Mouse (Mus musculus): ENCODE data around the gene Olfr1134. TPM values are rescaled to one million over a fixed set of nuclear protein-coding genes. Genes with fewer than 3 reads are reported as not detected.

The Olfr1134 gene
- polyA plus RNA-seq, 1 experiment from 2014 or later, result not detected

Other genes with a start within 250 kb of the Olfr1134 start
- not detected in 2 replicates for gene Olfr1123, start 241.8 kb downstream of the Olfr1134 start, polyA plus RNA-seq (2014; fragmentation: Nextera tagmentation; extraction: Ambion mirVana)
- 0.09 and 0.21 TPM in 2 replicates for gene Olfr1124, start 228.2 kb downstream of the Olfr1134 start, polyA plus RNA-seq (2014; fragmentation: Nextera tagmentation; extraction: Ambion mirVana)
- not detected in 2 replicates for gene Olfr1126, start 204.5 kb downstream of the Olfr1134 start, polyA plus RNA-seq (2014; fragmentation: Nextera tagmentation; extraction: Ambion mirVana)
- gene Pramel7, start 161.4 kb downstream of the Olfr1134 start, polyA plus RNA-seq (2014; fragmentation: Nextera tagmentation; extraction: Ambion mirVana), result not detected in 2 replicates
- not detected in 2 replicates for gene Pramel6, start 151.9 kb downstream of the Olfr1134 start, polyA plus RNA-seq (2014; fragmentation: Nextera tagmentation; extraction: Ambion mirVana)
- gene Olfr153, start 126.7 kb downstream of the Olfr1134 start, polyA plus RNA-seq (2014; fragmentation: Nextera tagmentation; extraction: Ambion mirVana), result not detected in 2 replicates
- not detected in 2 replicates for gene Olfr1128, start 112.9 kb downstream of the Olfr1134 start, polyA plus RNA-seq (2014; fragmentation: Nextera tagmentation; extraction: Ambion mirVana)
- gene Olfr1129, start 84.6 kb downstream of the Olfr1134 start, polyA plus RNA-seq (2014; fragmentation: Nextera tagmentation; extraction: Ambion mirVana), result not detected in 2 replicates
- gene Olfr1130, start 52.2 kb downstream of the Olfr1134 start, polyA plus RNA-seq (2014; fragmentation: Nextera tagmentation; extraction: Ambion mirVana), result not detected in 2 replicates
- gene Olfr1131, start 31.4 kb downstream of the Olfr1134 start, polyA plus RNA-seq (2014; fragmentation: Nextera tagmentation; extraction: Ambion mirVana), result not detected in 2 replicates
- gene Olfr1132, start 20.9 kb downstream of the Olfr1134 start, polyA plus RNA-seq (2014; fragmentation: Nextera tagmentation; extraction: Ambion mirVana), result not detected in 2 replicates
- not detected in 2 replicates for gene Olfr1133, start 11.1 kb downstream of the Olfr1134 start, polyA plus RNA-seq (2014; fragmentation: Nextera tagmentation; extraction: Ambion mirVana)
- not detected in 2 replicates for gene Olfr1135, start 15.2 kb upstream of the Olfr1134 start, polyA plus RNA-seq (2014; fragmentation: Nextera tagmentation; extraction: Ambion mirVana)
- gene Olfr1136, start 35.5 kb upstream of the Olfr1134 start, polyA plus RNA-seq (2014; fragmentation: Nextera tagmentation; extraction: Ambion mirVana), result not detected in 2 replicates
- gene Olfr1137, start 54.7 kb upstream of the Olfr1134 start, polyA plus RNA-seq (2014; fragmentation: Nextera tagmentation; extraction: Ambion mirVana), result not detected in 2 replicates
- gene Olfr1138, start 81.5 kb upstream of the Olfr1134 start, polyA plus RNA-seq (2014; fragmentation: Nextera tagmentation; extraction: Ambion mirVana), result not detected in 2 replicates
- not detected in 2 replicates for gene Olfr1140, start 85.3 kb upstream of the Olfr1134 start, polyA plus RNA-seq (2014; fragmentation: Nextera tagmentation; extraction: Ambion mirVana)
- gene Olfr1141, start 95.5 kb upstream of the Olfr1134 start, polyA plus RNA-seq (2014; fragmentation: Nextera tagmentation; extraction: Ambion mirVana), result not detected in 2 replicates
- not detected in 2 replicates for gene Olfr152, start 121.0 kb upstream of the Olfr1134 start, polyA plus RNA-seq (2014; fragmentation: Nextera tagmentation; extraction: Ambion mirVana)
- not detected in 2 replicates for gene Olfr1143, start 142.1 kb upstream of the Olfr1134 start, polyA plus RNA-seq (2014; fragmentation: Nextera tagmentation; extraction: Ambion mirVana)
- gene Olfr1145, start 151.4 kb upstream of the Olfr1134 start, polyA plus RNA-seq (2014; fragmentation: Nextera tagmentation; extraction: Ambion mirVana), result not detected in 2 replicates
- not detected in 2 replicates for gene Olfr1148, start 172.1 kb upstream of the Olfr1134 start, polyA plus RNA-seq (2014; fragmentation: Nextera tagmentation; extraction: Ambion mirVana)
- not detected in 2 replicates for gene Olfr1150-ps1, start 185.5 kb upstream of the Olfr1134 start, polyA plus RNA-seq (2014; fragmentation: Nextera tagmentation; extraction: Ambion mirVana)
- gene Olfr1151, start 197.4 kb upstream of the Olfr1134 start, polyA plus RNA-seq (2014; fragmentation: Nextera tagmentation; extraction: Ambion mirVana), result not detected in 2 replicates
- 0.03 TPM in 1 of 2 replicates, not detected in the other for gene Olfr1152, start 208.0 kb upstream of the Olfr1134 start, polyA plus RNA-seq (2014; fragmentation: Nextera tagmentation; extraction: Ambion mirVana)
- gene Olfr1153, start 236.5 kb upstream of the Olfr1134 start, polyA plus RNA-seq (2014; fragmentation: Nextera tagmentation; extraction: Ambion mirVana), result not detected in 2 replicates
- not detected in 2 replicates for gene Olfr1154, start 246.7 kb upstream of the Olfr1134 start, polyA plus RNA-seq (2014; fragmentation: Nextera tagmentation; extraction: Ambion mirVana)

Data from forebrain, embryonic 11.5 days (tissue).